Mouse (Mus musculus): ENCODE results near the gene Gper1.

- TF ChIP-seq CTCF (IDR thresholded peaks at IDR 0.05; ENCODE audit: borderline replicate concordance, insufficient read depth, low read depth, low read length), result no peak
- no peak for TF ChIP-seq POLR2A (IDR thresholded peaks at IDR 0.05; ENCODE audit: borderline replicate concordance, insufficient read depth, low read length)
These were observed 36.9 kb upstream of the Gper1 start for GRCm38 (mm10) chr5:139386047-139386446.
